ENCODE assay signal across 8 mouse cellular contexts in genomic region chr12:32061090-32061930, GRCm38 (mm10). TPM values are rescaled to one million over a fixed set of nuclear protein-coding genes. Genes with fewer than 3 reads are reported as not detected.
DNase-seq lines count a peak whose midpoint lies in the region; ATAC-seq and TF ChIP-seq lines count a peak whose summit lies in the region.

Gene Prkar2b (minus strand): TSS chr12:32061296.

- H3K4me3 ChIP-seq in bone marrow, adult 2 months (replicated peaks; ENCODE audit: control insufficient read depth, low read depth, low read length): peak within 1 kb of the TSS; percentile 87
- peak within 1 kb of the TSS; percentile 89 for H3K4me3 ChIP-seq in embryonic facial prominence, embryonic 15.5 days (replicated peaks)
- H3K4me3 ChIP-seq in kidney, embryonic 14.5 days (ENCODE audit: low read length): peak within 1 kb of the TSS; percentile 78
- peak within 1 kb of the TSS; percentile 86 for H3K4me3 ChIP-seq in limb, embryonic 15.5 days

- no peaks in the 10 kb centered on the region for H3K36me3 ChIP-seq in embryonic facial prominence, embryonic 15.5 days
- no peaks in the 10 kb centered on the region for H3K36me3 ChIP-seq in kidney, embryonic 14.5 days (ENCODE audit: control insufficient read depth, insufficient read depth, low read length)
- no peaks in the 10 kb centered on the region for H3K36me3 ChIP-seq in limb, embryonic 15.5 days

- peak within 1 kb of the TSS; percentile 89 for H3K9ac ChIP-seq in embryonic facial prominence, embryonic 15.5 days
- H3K9ac ChIP-seq in kidney, embryonic 14.5 days (ENCODE audit: low read depth, low read length): peak within 1 kb of the TSS; percentile 82
- H3K9ac ChIP-seq in limb, embryonic 15.5 days: peak within 1 kb of the TSS; percentile 85

- peak; percentile 96 for ATAC-seq in embryonic facial prominence, embryonic 15.5 days (ENCODE audit: insufficient number of reproducible peaks, low FRiP score, low TSS enrichment, low read depth)
- ATAC-seq in kidney, embryonic 14.5 days (ENCODE audit: low FRiP score, low TSS enrichment): peak; percentile 96
- peak; percentile 95 for ATAC-seq in limb, embryonic 15.5 days (ENCODE audit: insufficient number of reproducible peaks, low FRiP score, low TSS enrichment, low read depth)

- DNase-seq in 416B (ENCODE audit: low read depth): peak; percentile 84
- DNase-seq in heart, adult 9 months (ENCODE audit: low spot score in 2 of 2): peak; percentile 85 to 89
- peak; percentile 72 to 83 for DNase-seq in monocyte, adult 2 months (ENCODE audit: low read depth in 1 of 2, low spot score in 2 of 2)
- DNase-seq in spleen, postnatal 36 days (ENCODE audit: low spot score in 2 of 2): peak; percentile 92

- peak within 1 kb of the TSS; percentile 97 for H3K27ac ChIP-seq in bone marrow, adult 2 months (ENCODE audit: control insufficient read depth, insufficient read depth, low read depth, low read length, poor library complexity)
- peak within 1 kb of the TSS; percentile 94 for H3K27ac ChIP-seq in embryonic facial prominence, embryonic 15.5 days (replicated peaks)
- H3K27ac ChIP-seq in kidney, embryonic 14.5 days (ENCODE audit: low read depth, low read length): peak within 1 kb of the TSS; percentile 90
- peak within 1 kb of the TSS; percentile 87 for H3K27ac ChIP-seq in limb, embryonic 15.5 days

- WGBS in bone marrow, adult 2 months: 2% methylated on average over 63 of the region's 64 CpGs
- under 1% methylated on average over 61 of the region's 64 CpGs for WGBS in embryonic facial prominence, embryonic 15.5 days
- 1% methylated on average over 50 of the region's 64 CpGs for WGBS in kidney, embryonic 14.5 days
- WGBS in limb, embryonic 15.5 days: 1% methylated on average over 50 of the region's 64 CpGs

- H3K4me1 ChIP-seq in bone marrow, adult 2 months (ENCODE audit: control insufficient read depth, insufficient read depth, low read length): peaks cover 3% of the 10 kb centered on the region; the same call in 1 of the 2 replicates
- peaks cover 20% of the 10 kb centered on the region for H3K4me1 ChIP-seq in embryonic facial prominence, embryonic 15.5 days
- no peaks in the 10 kb centered on the region for H3K4me1 ChIP-seq in kidney, embryonic 14.5 days (ENCODE audit: control insufficient read depth, insufficient read depth, low read length)
- peaks cover 12% of the 10 kb centered on the region; the same call in 1 of the 2 replicates for H3K4me1 ChIP-seq in limb, embryonic 15.5 days

- TF ChIP-seq POLR2A in bone marrow, adult 2 months (IDR thresholded peaks at IDR 0.05; ENCODE audit: borderline replicate concordance, control insufficient read depth, low read depth, low read length): peak; percentile 91

- no peaks in the 10 kb centered on the region for H3K9me3 ChIP-seq in embryonic facial prominence, embryonic 15.5 days (replicated peaks)
- no peaks in the 10 kb centered on the region for H3K9me3 ChIP-seq in kidney, embryonic 14.5 days (ENCODE audit: control insufficient read depth, low read length)
- H3K9me3 ChIP-seq in limb, embryonic 15.5 days: no peaks in the 10 kb centered on the region

- H3K27me3 ChIP-seq in embryonic facial prominence, embryonic 15.5 days: no peaks in the 10 kb centered on the region
- H3K27me3 ChIP-seq in kidney, embryonic 14.5 days (ENCODE audit: control insufficient read depth, insufficient read depth, low read length): no peaks in the 10 kb centered on the region
- H3K27me3 ChIP-seq in limb, embryonic 15.5 days: no peaks in the 10 kb centered on the region

- H3K4me2 ChIP-seq in embryonic facial prominence, embryonic 15.5 days (replicated peaks): peak within 1 kb of the TSS; percentile 87
- peak within 1 kb of the TSS; percentile 95 for H3K4me2 ChIP-seq in kidney, embryonic 14.5 days (replicated peaks; ENCODE audit: low read depth, low read length)
- H3K4me2 ChIP-seq in limb, embryonic 15.5 days: peak within 1 kb of the TSS; percentile 92

- TF ChIP-seq CTCF in bone marrow, adult 2 months (IDR thresholded peaks at IDR 0.05; ENCODE audit: control insufficient read depth, insufficient read depth, low read length): no peak

RNA-seq across cellular contexts. Expression of gene Prkar2b, which starts in this region (rescaled TPM):
- 97.6 and 124 TPM in 2 replicates for polyA plus RNA-seq in bone marrow, adult 2 months (2011; ENCODE audit: insufficient read depth, insufficient read length, low replicate concordance, missing spikeins)
- polyA plus RNA-seq in embryonic facial prominence, embryonic 15.5 days (2015; fragmentation: Nextera tagmentation; extraction: Ambion mirVana): 30.4 and 36.2 TPM in 2 replicates
- 21.4 and 27.3 TPM in 2 replicates for polyA plus RNA-seq in kidney, embryonic 14.5 days (2014; fragmentation: Nextera tagmentation; extraction: Ambion mirVana)
- 14.0 and 16.2 TPM in 2 replicates for polyA plus RNA-seq in limb, embryonic 15.5 days (2015; fragmentation: Nextera tagmentation; extraction: Ambion mirVana)

Comparison
In these comparisons a context has a peak if more than half of its experiments do, and no peak if none do; other contexts are left out.
1. Peak in every context shown above with its lines: DNase-seq, ATAC-seq, H3K4me3 ChIP-seq and H3K27ac ChIP-seq.